Mouse (Mus musculus): Measurements from ENCODE around the gene Acap1.

- no peak for TF ChIP-seq CTCF (IDR thresholded peaks at IDR 0.05; ENCODE audit: control insufficient read depth, insufficient read depth, low read length)
- TF ChIP-seq POLR2A (IDR thresholded peaks at IDR 0.05; ENCODE audit: borderline replicate concordance, control insufficient read depth, low read depth, low read length), result no peak
These were observed 6.7 kb upstream of the Acap1 start for GRCm38 (mm10) chr11:69901993-69902392.

Measured in bone marrow, adult 2 months (tissue).